Mouse (Mus musculus): ENCODE measurements around the gene Upk3a. TPM values are rescaled to one million over a fixed set of nuclear protein-coding genes. Genes with fewer than 3 reads are reported as not detected.
A peak's percentile ranks its signal among the peaks of the same experiment; 100 is the strongest.

The Upk3a gene
- polyA plus RNA-seq, 1 experiment from 2014 or later, result 12.6 TPM

DNA sequence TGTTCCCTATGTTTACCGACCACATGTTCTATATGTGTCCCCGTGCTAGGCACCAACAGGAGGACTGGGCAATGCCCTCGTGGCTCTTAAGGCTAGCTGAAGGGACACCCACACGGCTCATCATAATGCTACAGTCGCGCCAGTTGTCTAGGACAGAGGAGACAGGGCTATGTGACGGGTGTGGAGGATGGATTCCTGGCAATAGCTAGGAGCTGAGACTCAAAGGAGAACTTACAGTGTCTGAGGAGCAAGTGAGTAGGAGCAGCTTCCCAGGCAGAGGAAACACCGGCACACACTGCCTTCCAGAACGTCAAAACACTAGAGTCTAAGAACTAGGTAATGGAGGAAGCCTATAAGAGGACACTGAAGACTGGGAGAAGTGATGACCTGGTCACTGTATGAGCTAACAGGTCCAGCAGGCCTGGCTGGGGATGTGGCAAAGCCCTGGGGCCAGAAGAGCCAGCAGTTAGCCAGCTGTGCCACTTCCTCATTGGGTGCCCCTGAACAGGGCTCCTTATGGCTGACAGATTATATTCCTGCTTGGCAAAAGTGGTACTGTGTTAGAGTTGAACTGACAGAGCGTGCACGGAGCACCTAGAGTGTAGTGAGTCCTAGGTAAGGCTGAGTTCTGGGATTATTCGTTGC is 31.3 kb upstream of the Upk3a start:
- 88% methylated on average over 12 of the region's 12 CpGs for WGBS
- no peak overlapping the region for H3K4me3 ChIP-seq (ENCODE audit: low read length)
- peaks cover 14% of the 10 kb centered on the region; the same call in 1 of the 2 replicates for H3K4me1 ChIP-seq (ENCODE audit: control insufficient read depth, insufficient read depth, low read length)
- H3K27ac ChIP-seq (ENCODE audit: low read depth, low read length), result no peak overlapping the region
- no peaks in the 10 kb centered on the region for H3K9me3 ChIP-seq (ENCODE audit: control insufficient read depth, low read length)
- no peaks in the 10 kb centered on the region for H3K36me3 ChIP-seq (ENCODE audit: control insufficient read depth, insufficient read depth, low read length)
- ATAC-seq (ENCODE audit: low FRiP score, low TSS enrichment), result no peak
- H3K4me2 ChIP-seq (replicated peaks; ENCODE audit: low read depth, low read length), result no peak overlapping the region
- H3K27me3 ChIP-seq (ENCODE audit: control insufficient read depth, insufficient read depth, low read length), result no peaks in the 10 kb centered on the region
- no peak overlapping the region for H3K9ac ChIP-seq (ENCODE audit: low read depth, low read length)

DNA sequence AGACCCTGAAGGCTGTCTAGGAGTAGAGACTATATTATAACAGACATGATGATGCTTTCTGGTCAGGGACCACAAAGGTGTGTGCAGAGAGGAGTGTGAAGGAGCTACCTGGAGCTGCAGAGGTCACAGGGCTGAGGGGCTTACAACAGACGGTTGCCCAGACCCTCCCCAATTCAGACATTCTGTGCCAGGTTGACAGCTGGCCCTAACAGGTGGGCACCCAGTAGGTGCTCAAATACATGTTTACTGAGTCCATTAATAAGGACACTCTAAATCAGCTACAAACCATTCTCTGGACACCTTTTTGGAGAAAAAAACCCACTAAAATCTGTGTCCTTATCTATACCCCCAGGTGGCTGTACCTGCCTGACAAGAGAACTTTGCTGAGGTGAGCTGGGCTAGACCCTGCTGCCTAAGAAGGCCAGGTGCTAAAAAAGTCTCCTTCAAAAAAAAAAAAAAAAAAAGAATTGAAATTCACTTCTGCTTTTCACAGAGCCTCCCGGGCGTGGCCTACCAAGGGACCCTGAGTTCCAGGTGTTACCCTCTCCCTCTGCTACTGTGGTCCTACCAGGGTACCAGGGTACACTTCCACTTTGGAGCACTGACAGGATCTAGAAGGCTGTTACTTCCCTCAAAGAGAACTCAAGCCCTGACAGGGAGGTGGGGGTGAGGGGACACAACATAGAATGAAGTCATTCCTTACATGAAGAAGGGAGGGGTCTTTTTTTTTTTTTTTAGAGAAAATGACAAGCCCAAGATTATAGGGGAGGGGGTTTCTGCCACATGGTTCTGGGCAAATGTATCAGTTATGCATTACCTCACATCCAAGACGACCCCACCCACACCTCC is 30.5 kb upstream of the Upk3a start:
- H3K9me3 ChIP-seq (ENCODE audit: control insufficient read depth, low read length), result no peaks in the 10 kb centered on the region
- H3K27ac ChIP-seq (ENCODE audit: low read depth, low read length), result no peak overlapping the region
- WGBS, result 69% methylated on average over 4 of the region's 4 CpGs
- H3K9ac ChIP-seq (ENCODE audit: low read depth, low read length), result peak overlapping the region; percentile 91; the same call in 1 of the 2 replicates
- H3K27me3 ChIP-seq (ENCODE audit: control insufficient read depth, insufficient read depth, low read length), result no peaks in the 10 kb centered on the region
- H3K4me1 ChIP-seq (ENCODE audit: control insufficient read depth, insufficient read depth, low read length), result peaks cover 14% of the 10 kb centered on the region; the same call in 1 of the 2 replicates
- H3K4me2 ChIP-seq (replicated peaks; ENCODE audit: low read depth, low read length), result peak overlapping the region; percentile 89
- H3K4me3 ChIP-seq (ENCODE audit: low read length), result peak overlapping the region; percentile 86
- H3K36me3 ChIP-seq (ENCODE audit: control insufficient read depth, insufficient read depth, low read length), result no peaks in the 10 kb centered on the region
- no peak for ATAC-seq (ENCODE audit: low FRiP score, low TSS enrichment)

- Histone ChIP-seq H3K4me3 (ENCODE audit: low read length) (peak overlapping the region; percentile 86), H3K27ac (ENCODE audit: low read depth, low read length) (no peak overlapping the region), H3K36me3 (ENCODE audit: control insufficient read depth, insufficient read depth, low read length) (no peaks in the 10 kb centered on the region), H3K9ac (ENCODE audit: low read depth, low read length) (peak overlapping the region; percentile 91), H3K9me3 (ENCODE audit: control insufficient read depth, low read length) (no peaks in the 10 kb centered on the region), H3K4me2 (replicated peaks; ENCODE audit: low read depth, low read length) (peak overlapping the region; percentile 89), H3K27me3 (ENCODE audit: control insufficient read depth, insufficient read depth, low read length) (no peaks in the 10 kb centered on the region), H3K4me1 (ENCODE audit: control insufficient read depth, insufficient read depth, low read length) (peaks cover 14% of the 10 kb centered on the region; the same call in 1 of the 2 replicates)
- peak; percentile 74 for ATAC-seq (ENCODE audit: low FRiP score, low TSS enrichment)
- WGBS, result under 1% methylated on average over 45 of the region's 53 CpGs
Observed at GRCm38 (mm10) chr15:84987020-84987815, 29.7 kb upstream of the Upk3a start.

DNA sequence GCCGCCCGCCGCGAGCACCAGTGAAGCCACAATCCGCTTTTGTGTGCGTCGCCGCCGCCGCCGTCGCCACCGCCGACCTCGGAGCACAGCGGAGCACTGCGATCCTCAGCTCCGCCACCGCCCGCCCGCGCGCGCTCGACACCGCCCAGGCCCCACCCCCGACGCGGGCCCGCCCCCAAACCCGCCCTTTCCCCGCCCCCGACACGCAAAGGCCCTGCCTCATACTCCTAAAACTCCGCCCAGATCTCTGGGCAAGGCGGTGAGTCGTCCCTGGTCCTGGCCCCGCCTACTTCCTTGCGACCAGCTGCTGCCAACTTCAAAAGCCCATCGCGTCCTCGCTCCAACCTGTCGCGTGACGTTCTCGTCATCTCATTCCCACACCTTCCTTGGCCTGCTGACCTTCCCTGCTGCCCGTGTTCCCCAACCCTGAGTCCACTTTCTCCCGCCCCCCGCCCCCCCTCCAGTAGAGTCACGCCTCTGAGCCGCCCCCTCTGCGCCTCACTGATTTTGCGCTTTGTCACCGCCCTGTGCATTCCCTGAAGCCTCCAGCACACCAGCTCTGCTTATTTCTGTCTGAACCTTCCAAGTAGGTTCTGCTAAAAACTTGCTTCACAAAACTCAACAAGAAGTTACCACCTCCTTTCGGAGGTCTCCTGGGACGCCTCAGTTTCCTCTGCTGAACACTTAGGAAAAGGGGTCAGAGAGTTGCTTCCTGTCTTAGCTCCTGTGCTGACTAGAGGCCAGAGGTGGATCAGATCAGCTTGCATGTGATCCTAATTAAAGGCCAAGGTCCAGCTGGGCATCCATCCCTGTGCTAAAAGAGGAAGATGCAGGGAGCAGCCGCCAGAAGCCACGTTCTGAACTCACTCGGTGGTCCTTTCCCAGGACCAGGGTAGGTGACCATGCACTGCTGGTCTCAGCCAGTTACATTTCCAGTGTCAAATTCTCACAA is 28.8 kb upstream of the Upk3a start, which contains the start of gene 5031439G07Rik:
Gene 5031439G07Rik, minus strand, starts transcription at position 678 of the 952 bp plus-strand sequence.
- peak within 1 kb of the TSS; percentile 86 for H3K4me3 ChIP-seq (ENCODE audit: low read length)
- H3K4me1 ChIP-seq (ENCODE audit: control insufficient read depth, insufficient read depth, low read length), result peaks cover 12% of the 10 kb centered on the region; the same call in 1 of the 2 replicates
- H3K27ac ChIP-seq (ENCODE audit: low read depth, low read length), result peak within 1 kb of the TSS; percentile 3; the same call in 1 of the 2 replicates
- no peaks in the 10 kb centered on the region for H3K27me3 ChIP-seq (ENCODE audit: control insufficient read depth, insufficient read depth, low read length)
- ATAC-seq (ENCODE audit: low FRiP score, low TSS enrichment), result peak; percentile 92
- peak within 1 kb of the TSS; percentile 91 for H3K9ac ChIP-seq (ENCODE audit: low read depth, low read length)
- H3K36me3 ChIP-seq (ENCODE audit: control insufficient read depth, insufficient read depth, low read length), result no peaks in the 10 kb centered on the region
- H3K4me2 ChIP-seq (replicated peaks; ENCODE audit: low read depth, low read length), result peak within 1 kb of the TSS; percentile 89
- H3K9me3 ChIP-seq (ENCODE audit: control insufficient read depth, low read length), result no peaks in the 10 kb centered on the region
- under 1% methylated on average over 44 of the region's 59 CpGs for WGBS

GRCm38 (mm10) chr15:84989098-84989497 is 27.8 kb upstream of the Upk3a start:
- no peaks in the 10 kb centered on the region for H3K27me3 ChIP-seq (ENCODE audit: control insufficient read depth, insufficient read depth, low read length)
- WGBS, result 80% methylated on average over 3 of the region's 3 CpGs
- H3K27ac ChIP-seq (ENCODE audit: low read depth, low read length), result no peak overlapping the region
- H3K9ac ChIP-seq (ENCODE audit: low read depth, low read length), result no peak overlapping the region
- ATAC-seq (ENCODE audit: low FRiP score, low TSS enrichment), result no peak
- no peaks in the 10 kb centered on the region for H3K9me3 ChIP-seq (ENCODE audit: control insufficient read depth, low read length)
- H3K4me3 ChIP-seq (ENCODE audit: low read length), result no peak overlapping the region
- H3K4me1 ChIP-seq (ENCODE audit: control insufficient read depth, insufficient read depth, low read length), result peaks cover 12% of the 10 kb centered on the region; the same call in 1 of the 2 replicates
- H3K4me2 ChIP-seq (replicated peaks; ENCODE audit: low read depth, low read length), result no peak overlapping the region
- no peaks in the 10 kb centered on the region for H3K36me3 ChIP-seq (ENCODE audit: control insufficient read depth, insufficient read depth, low read length)

DNA sequence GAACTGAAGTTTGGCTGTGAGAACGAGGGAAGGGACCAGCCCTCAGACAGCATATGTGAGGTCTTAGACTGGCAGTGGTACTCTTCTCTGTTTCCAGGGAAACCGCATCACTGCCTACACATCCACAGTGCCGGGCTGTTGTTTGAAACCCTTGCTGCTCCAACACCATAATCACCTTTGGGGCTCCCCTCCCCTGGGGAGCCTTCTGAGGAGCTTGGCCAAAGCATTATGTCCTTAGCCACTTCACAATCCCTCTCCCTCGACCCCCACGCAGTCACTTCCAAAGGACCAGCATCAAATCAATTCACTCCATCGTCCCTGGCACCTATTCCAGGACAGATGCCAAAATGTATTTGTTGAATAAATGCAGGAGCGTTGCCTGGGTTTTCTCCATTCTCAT is 27.2 kb upstream of the Upk3a start:
- Histone ChIP-seq H3K4me3 (ENCODE audit: low read length) (no peak overlapping the region), H3K4me1 (ENCODE audit: control insufficient read depth, insufficient read depth, low read length) (peaks cover 12% of the 10 kb centered on the region; the same call in 1 of the 2 replicates), H3K27ac (ENCODE audit: low read depth, low read length) (no peak overlapping the region), H3K27me3 (ENCODE audit: control insufficient read depth, insufficient read depth, low read length) (no peaks in the 10 kb centered on the region), H3K9ac (ENCODE audit: low read depth, low read length) (no peak overlapping the region), H3K36me3 (ENCODE audit: control insufficient read depth, insufficient read depth, low read length) (no peaks in the 10 kb centered on the region), H3K4me2 (replicated peaks; ENCODE audit: low read depth, low read length) (no peak overlapping the region), H3K9me3 (ENCODE audit: control insufficient read depth, low read length) (no peaks in the 10 kb centered on the region)
- WGBS, result 79% methylated on average over 7 of the region's 7 CpGs
- ATAC-seq (ENCODE audit: low FRiP score, low TSS enrichment), result no peak

- H3K4me2 ChIP-seq (replicated peaks; ENCODE audit: low read depth, low read length), result no peak overlapping the region
- no peaks in the 10 kb centered on the region for H3K27me3 ChIP-seq (ENCODE audit: control insufficient read depth, insufficient read depth, low read length)
- H3K36me3 ChIP-seq (ENCODE audit: control insufficient read depth, insufficient read depth, low read length), result no peaks in the 10 kb centered on the region
- H3K9me3 ChIP-seq (ENCODE audit: control insufficient read depth, low read length), result no peaks in the 10 kb centered on the region
- 0 out of 2 replicates have a peak, but pooled peaks cover 4% of the 10 kb centered on the region for H3K4me1 ChIP-seq (ENCODE audit: control insufficient read depth, insufficient read depth, low read length)
- ATAC-seq (ENCODE audit: low FRiP score, low TSS enrichment), result no peak
- 26% methylated on average over 6 of the region's 6 CpGs for WGBS
- no peak overlapping the region for H3K9ac ChIP-seq (ENCODE audit: low read depth, low read length)
- H3K4me3 ChIP-seq (ENCODE audit: low read length), result no peak overlapping the region
- H3K27ac ChIP-seq (ENCODE audit: low read depth, low read length), result no peak overlapping the region
Observed at GRCm38 (mm10) chr15:84994498-84994897, 22.4 kb upstream of the Upk3a start.

- H3K27ac ChIP-seq (ENCODE audit: low read depth, low read length), result no peak overlapping the region
- no peak overlapping the region for H3K9ac ChIP-seq (ENCODE audit: low read depth, low read length)
- 30% methylated on average over 6 of the region's 6 CpGs for WGBS
- H3K4me2 ChIP-seq (replicated peaks; ENCODE audit: low read depth, low read length), result no peak overlapping the region
- H3K9me3 ChIP-seq (ENCODE audit: control insufficient read depth, low read length), result no peaks in the 10 kb centered on the region
- no peak overlapping the region for H3K4me3 ChIP-seq (ENCODE audit: low read length)
- ATAC-seq (ENCODE audit: low FRiP score, low TSS enrichment), result no peak
- no peaks in the 10 kb centered on the region for H3K36me3 ChIP-seq (ENCODE audit: control insufficient read depth, insufficient read depth, low read length)
- no peaks in the 10 kb centered on the region for H3K27me3 ChIP-seq (ENCODE audit: control insufficient read depth, insufficient read depth, low read length)
- 0 out of 2 replicates have a peak, but pooled peaks cover 4% of the 10 kb centered on the region for H3K4me1 ChIP-seq (ENCODE audit: control insufficient read depth, insufficient read depth, low read length)
Observed at GRCm38 (mm10) chr15:84995041-84995440, 21.9 kb upstream of the Upk3a start.
